Mouse (Mus musculus) midbrain, embryonic 16.5 days (tissue): ENCODE results near the gene Shank3. TPM values are rescaled to one million over a fixed set of nuclear protein-coding genes. Genes with fewer than 3 reads are reported as not detected.

Experiments used
- ATAC-seq: fragments of 200-750 bp; cut with Nextera tagmentation; 2 replicates; pipeline ENCODE4 v1.8.0; 2017; ENCODE audit warnings: moderate TSS enrichment
- H3K27ac ChIP-seq: fragments of 300-500 bp; sonication (generic); 2 replicates; pipeline ENCODE4 v1.5.1; 2014; ENCODE audit warnings: mild to moderate bottlenecking, low read length, mixed read lengths
- H3K27me3 ChIP-seq: fragments of 300-500 bp; sonication (generic); 2 replicates; pipeline ENCODE4 v1.6.1; 2014; ENCODE audit warnings: low read depth, low read length, mixed read lengths; ENCODE audit not compliant: control insufficient read depth, insufficient read depth
- H3K36me3 ChIP-seq: fragments of 300-500 bp; sonication (generic); 2 replicates; pipeline ENCODE4 v1.6.1; 2014; ENCODE audit warnings: mild to moderate bottlenecking, low read length, moderate library complexity, mixed read lengths; ENCODE audit not compliant: control insufficient read depth, insufficient read depth
- H3K4me1 ChIP-seq: fragments of 300-500 bp; sonication (generic); 2 replicates; pipeline ENCODE4 v1.6.1; 2014; ENCODE audit warnings: mild to moderate bottlenecking, low read length, mixed read lengths; ENCODE audit not compliant: control insufficient read depth, insufficient read depth
- H3K4me2 ChIP-seq: fragments of 300-500 bp; sonication (generic); 2 replicates; pipeline ENCODE4 v1.6.1; 2014; ENCODE audit warnings: mild to moderate bottlenecking, low read length, mixed read lengths
- H3K4me3 ChIP-seq: fragments of 300-500 bp; sonication (generic); 2 replicates; pipeline ENCODE4 v1.5.1; 2014; ENCODE audit warnings: low read depth, mild to moderate bottlenecking, low read length, moderate library complexity, mixed read lengths
- H3K9ac ChIP-seq: fragments of 300-500 bp; sonication (generic); 2 replicates; pipeline ENCODE4 v1.6.1; 2014; ENCODE audit warnings: low read depth, low read length, mixed read lengths
- H3K9me3 ChIP-seq: fragments of 300-500 bp; sonication (generic); replicated peaks from 2 replicates; pipeline ENCODE4 v1.6.1; 2014; ENCODE audit warnings: mild to moderate bottlenecking, low read length, mixed read lengths; ENCODE audit not compliant: control insufficient read depth, poor library complexity, severe bottlenecking
- WGBS: fragments of 180-500 bp; shearing (Covaris S2); extraction: QIAGEN DNeasy Blood & Tissue Kit; methylation state at CpG from one replicate; pipeline ENCODE4 v1.1.7; 2014; 5-methylcytosine and 5-hydroxymethylcytosine counted together
- polyA plus RNA-seq: library from polyadenylated mRNA; unstranded; fragments of >200 nt; fragmentation: Nextera tagmentation; extraction: Ambion mirVana; gene quantifications from 2 replicates; pipeline ENCODE4 v1.2.1, GENCODE M21; 2015

Shank3 gene
- polyA plus RNA-seq, 1 experiment from 2014 or later: 12.0 TPM

- H3K9ac ChIP-seq: no peak overlapping the region
- H3K4me3 ChIP-seq: no peak overlapping the region
- H3K27ac ChIP-seq: no peak overlapping the region
- no peaks in the 10 kb centered on the region for H3K36me3 ChIP-seq
- 83% methylated on average over 4 of the region's 4 CpGs for WGBS
- ATAC-seq: no peak
- H3K9me3 ChIP-seq: no peaks in the 10 kb centered on the region
- peaks cover 7% of the 10 kb centered on the region; the same call in 1 of the 2 replicates for H3K4me1 ChIP-seq
- H3K27me3 ChIP-seq: no peaks in the 10 kb centered on the region
- no peak overlapping the region for H3K4me2 ChIP-seq
Measured at GRCm38 (mm10) chr15:89494970-89495369, 4.5 kb upstream of the Shank3 start.

DNA sequence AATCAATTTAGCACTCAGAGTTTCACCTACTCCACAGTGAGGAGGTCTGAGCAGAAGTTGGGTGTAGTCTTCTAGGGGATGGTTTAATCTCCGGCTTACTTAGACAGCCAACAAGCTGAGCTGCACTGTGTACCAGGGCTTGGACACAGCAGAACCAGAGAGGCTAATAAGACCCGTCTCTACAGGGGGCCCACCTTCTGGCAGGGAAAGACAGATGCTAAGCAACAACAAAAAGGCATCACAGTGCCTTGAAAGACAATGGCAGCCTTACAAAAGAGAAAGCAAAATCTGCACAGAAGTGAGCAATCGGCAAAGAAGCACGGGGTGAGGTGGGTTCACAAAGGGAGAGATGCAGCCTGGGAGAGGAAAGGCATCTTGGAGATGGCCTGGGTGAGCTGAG lies 3.3 kb upstream of the Shank3 start:
- no peak for ATAC-seq
- peaks cover 14% of the 10 kb centered on the region for H3K4me1 ChIP-seq
- H3K4me3 ChIP-seq: no peak overlapping the region
- no peak overlapping the region for H3K9ac ChIP-seq
- H3K27ac ChIP-seq: no peak overlapping the region
- no peaks in the 10 kb centered on the region for H3K36me3 ChIP-seq
- no peaks in the 10 kb centered on the region for H3K27me3 ChIP-seq
- no peak overlapping the region for H3K4me2 ChIP-seq
- 7% methylated on average over 4 of the region's 4 CpGs for WGBS
- H3K9me3 ChIP-seq: no peaks in the 10 kb centered on the region

DNA sequence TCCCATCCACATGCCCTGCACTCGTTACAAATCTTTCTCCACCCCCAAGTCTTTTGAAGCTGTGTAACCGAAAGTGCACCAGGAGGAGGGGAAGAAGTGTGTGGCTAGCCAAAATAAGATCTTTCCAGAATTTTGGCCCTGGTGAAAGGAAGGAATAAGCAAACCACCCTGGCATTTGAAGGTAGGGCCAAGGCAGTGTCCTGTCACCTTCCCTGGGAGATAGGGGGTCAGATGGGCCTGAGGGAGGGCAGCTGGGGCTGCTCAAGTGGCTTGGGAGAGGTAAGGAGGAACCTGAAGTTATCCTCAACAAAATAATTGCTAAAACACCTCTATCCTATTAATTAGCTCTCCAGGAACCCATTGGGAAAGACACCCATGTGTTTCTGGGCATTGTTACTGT lies 2.6 kb upstream of the Shank3 start:
- no peak for ATAC-seq
- H3K4me1 ChIP-seq: peaks cover 14% of the 10 kb centered on the region
- H3K9me3 ChIP-seq: no peaks in the 10 kb centered on the region
- H3K4me3 ChIP-seq: no peak overlapping the region
- H3K9ac ChIP-seq: no peak overlapping the region
- no peak overlapping the region for H3K27ac ChIP-seq
- H3K36me3 ChIP-seq: no peaks in the 10 kb centered on the region
- no peaks in the 10 kb centered on the region for H3K27me3 ChIP-seq
- 29% methylated on average over 2 of the region's 2 CpGs for WGBS
- H3K4me2 ChIP-seq: no peak overlapping the region

GRCm38 (mm10) chr15:89497391-89498048 lies 1.9 kb upstream of the Shank3 start:
- 30% methylated on average over 4 of the region's 4 CpGs for WGBS
- Histone ChIP-seq H3K36me3 (no peaks in the 10 kb centered on the region), H3K4me1 (peaks cover 14% of the 10 kb centered on the region), H3K9ac (peak overlapping the region; percentile 93; the same call in 1 of the 2 replicates), H3K27me3 (no peaks in the 10 kb centered on the region), H3K27ac (no peak overlapping the region), H3K4me2 (no peak overlapping the region; the same call in 1 of the 2 replicates), H3K4me3 (peak overlapping the region; percentile 78; the same call in 1 of the 2 replicates), H3K9me3 (no peaks in the 10 kb centered on the region)
- ATAC-seq: 0 out of 2 replicates have a peak, but pooled peaks have one; percentile 0

DNA sequence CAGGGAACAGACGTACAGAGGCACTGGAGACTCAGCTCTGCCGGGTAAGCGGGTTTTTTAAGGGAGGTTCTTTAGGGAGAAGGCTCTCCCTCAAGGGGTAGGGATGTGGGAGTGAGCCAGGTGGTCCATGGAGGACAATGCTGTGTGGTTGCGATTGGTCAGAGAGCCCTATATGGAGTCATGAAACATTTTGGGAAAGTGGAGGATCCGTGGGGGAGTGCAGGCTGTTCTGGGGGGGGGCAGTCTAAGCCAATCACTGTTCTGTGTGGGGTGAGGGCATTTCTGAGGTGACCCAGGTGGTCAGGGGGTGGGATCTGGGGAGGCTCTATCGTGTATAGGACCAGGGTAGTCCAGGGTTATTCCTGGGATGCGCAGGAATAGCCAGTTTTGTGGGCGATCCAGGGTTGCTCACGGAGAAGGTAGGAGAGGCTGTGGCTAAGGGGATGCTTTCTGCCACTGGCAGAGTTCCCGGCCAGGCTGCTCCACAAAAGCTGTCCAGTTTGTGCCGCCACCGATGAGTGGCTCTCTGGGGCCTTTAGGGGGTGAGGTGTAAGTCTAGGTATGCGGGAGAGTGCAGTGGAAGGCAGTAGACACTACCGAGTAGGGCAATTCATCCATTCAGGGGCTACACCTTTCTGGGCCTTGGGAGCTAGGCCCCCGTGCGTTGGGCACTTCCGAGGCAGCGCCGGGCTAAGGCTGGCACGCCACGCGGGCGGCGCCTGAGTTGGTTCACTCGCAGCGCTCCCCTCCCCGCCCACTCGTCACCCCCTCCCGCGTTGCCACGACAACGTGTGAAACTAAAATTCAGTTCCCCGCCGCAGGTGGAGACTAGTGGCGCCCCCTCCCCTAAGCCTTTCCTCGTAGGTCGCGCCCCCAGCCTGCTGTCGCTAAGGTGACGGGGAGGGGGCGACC lies 1.1 kb upstream of the Shank3 start:
- peaks cover 2% of the 10 kb centered on the region for H3K36me3 ChIP-seq
- no peaks in the 10 kb centered on the region for H3K27me3 ChIP-seq
- peak overlapping the region; percentile 86 for H3K27ac ChIP-seq
- H3K4me1 ChIP-seq: peaks cover 14% of the 10 kb centered on the region
- peak overlapping the region; percentile 80 for H3K4me2 ChIP-seq
- peak; percentile 29 for ATAC-seq
- 5% methylated on average over 41 of the region's 41 CpGs for WGBS
- H3K4me3 ChIP-seq: peak overlapping the region; percentile 78
- no peaks in the 10 kb centered on the region for H3K9me3 ChIP-seq
- peak overlapping the region; percentile 93 for H3K9ac ChIP-seq

DNA sequence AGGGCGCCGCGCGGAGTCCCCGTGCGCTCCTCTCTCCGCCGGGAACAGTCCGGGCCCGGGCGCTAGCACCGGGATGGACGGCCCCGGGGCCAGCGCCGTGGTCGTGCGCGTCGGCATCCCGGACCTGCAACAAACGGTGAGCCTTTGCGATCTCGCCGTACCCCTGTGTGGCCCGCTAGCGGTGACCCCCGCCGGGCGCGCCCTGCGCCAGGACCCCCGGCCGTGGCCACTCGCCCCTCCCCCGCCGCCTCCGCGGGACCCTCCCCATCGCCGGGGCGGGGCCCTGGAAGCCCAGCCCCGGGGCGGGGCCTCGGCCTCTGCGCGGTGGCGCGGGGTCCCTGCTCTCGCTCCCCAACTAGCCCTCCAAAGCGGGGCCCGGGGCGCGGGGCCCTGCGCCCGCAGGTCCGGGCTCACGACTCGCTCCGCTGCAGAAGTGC lies 379 bp downstream of the Shank3 start:
- Histone ChIP-seq H3K9me3 (no peaks in the 10 kb centered on the region), H3K4me1 (peaks cover 14% of the 10 kb centered on the region), H3K4me3 (peak overlapping the region; percentile 78), H3K27me3 (no peaks in the 10 kb centered on the region), H3K27ac (peak overlapping the region; percentile 86), H3K9ac (peak overlapping the region; percentile 93), H3K4me2 (peak overlapping the region; percentile 80), H3K36me3 (peaks cover 13% of the 10 kb centered on the region)
- ATAC-seq: peak; percentile 78
- WGBS: under 1% methylated on average over 40 of the region's 60 CpGs

GRCm38 (mm10) chr15:89500221-89500791 lies 883 bp downstream of the Shank3 start:
- H3K9ac ChIP-seq: peak overlapping the region; percentile 93
- H3K36me3 ChIP-seq: peaks cover 13% of the 10 kb centered on the region
- peak overlapping the region; percentile 78 for H3K4me3 ChIP-seq
- H3K4me1 ChIP-seq: peaks cover 14% of the 10 kb centered on the region
- H3K27me3 ChIP-seq: no peaks in the 10 kb centered on the region
- peak overlapping the region; percentile 86 for H3K27ac ChIP-seq
- peak; percentile 54 for ATAC-seq
- WGBS: under 1% methylated on average over 35 of the region's 35 CpGs
- peak overlapping the region; percentile 80 for H3K4me2 ChIP-seq
- no peaks in the 10 kb centered on the region for H3K9me3 ChIP-seq

DNA sequence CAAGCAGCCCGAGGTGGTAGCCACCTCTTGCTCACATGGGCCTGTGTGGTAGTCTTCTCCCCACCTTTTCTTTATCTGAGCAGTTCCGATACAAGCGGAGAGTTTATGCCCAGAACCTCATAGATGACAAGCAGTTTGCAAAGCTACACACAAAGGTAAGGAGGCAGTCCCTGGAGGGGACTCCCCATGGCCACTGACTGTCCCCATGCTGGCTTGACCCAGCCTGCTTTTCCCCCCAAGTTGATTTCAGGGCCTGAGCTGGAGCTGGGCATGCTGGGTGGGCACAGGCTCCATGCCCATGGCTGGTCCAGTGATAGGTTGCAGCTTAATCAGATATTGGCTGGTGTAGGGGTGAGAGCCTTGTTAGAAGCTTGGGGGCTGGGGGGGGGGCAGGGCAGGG lies 1.9 kb downstream of the Shank3 start:
- Histone ChIP-seq H3K4me2 (peak overlapping the region; percentile 80; the same call in 1 of the 2 replicates), H3K27ac (no peak overlapping the region), H3K36me3 (peaks cover 13% of the 10 kb centered on the region), H3K4me3 (no peak overlapping the region), H3K4me1 (peaks cover 14% of the 10 kb centered on the region), H3K9me3 (no peaks in the 10 kb centered on the region), H3K27me3 (no peaks in the 10 kb centered on the region), H3K9ac (no peak overlapping the region)
- 84% methylated on average over 3 of the region's 3 CpGs for WGBS
- no peak for ATAC-seq
